Mouse (Mus musculus) forebrain, embryonic 15.5 days (tissue): Measurements from ENCODE around the gene Dapk2. TPM values are rescaled to one million over a fixed set of nuclear protein-coding genes. Genes with fewer than 3 reads are reported as not detected.

Source experiments
- ATAC-seq: fragments of 200-750 bp; cut with Nextera tagmentation; replicated peaks from 2 replicates; pipeline ENCODE4 v1.8.0; 2017; ENCODE audit warnings: mild to moderate bottlenecking, moderate TSS enrichment, moderate library complexity
- H3K27ac ChIP-seq: fragments of 300-500 bp; sonication (generic); replicated peaks from 2 replicates; pipeline ENCODE4 v1.5.1; 2015; ENCODE audit warnings: mild to moderate bottlenecking, inconsistent platforms
- H3K27me3 ChIP-seq: fragments of 300-500 bp; sonication (generic); 2 replicates; pipeline ENCODE4 v1.6.1; 2015; ENCODE audit warnings: inconsistent platforms
- H3K36me3 ChIP-seq: fragments of 300-500 bp; sonication (generic); 2 replicates; pipeline ENCODE4 v1.6.1; 2015; ENCODE audit warnings: mild to moderate bottlenecking, inconsistent platforms
- H3K4me1 ChIP-seq: fragments of 300-500 bp; sonication (generic); 2 replicates; pipeline ENCODE4 v1.6.1; 2015; ENCODE audit warnings: inconsistent platforms
- H3K4me2 ChIP-seq: fragments of 300-500 bp; sonication (generic); replicated peaks from 2 replicates; pipeline ENCODE4 v1.6.1; 2015; ENCODE audit warnings: mild to moderate bottlenecking, inconsistent platforms
- H3K4me3 ChIP-seq: fragments of 300-500 bp; sonication (generic); 2 replicates; pipeline ENCODE4 v1.5.1; 2015; ENCODE audit warnings: mild to moderate bottlenecking, inconsistent platforms
- H3K9ac ChIP-seq: fragments of 300-500 bp; sonication (generic); replicated peaks from 2 replicates; pipeline ENCODE4 v1.6.1; 2015; ENCODE audit warnings: mild to moderate bottlenecking, inconsistent platforms
- H3K9me3 ChIP-seq: fragments of 300-500 bp; sonication (generic); 2 replicates; pipeline ENCODE4 v1.6.1; 2016; ENCODE audit warnings: inconsistent platforms
- WGBS: fragments of 180-500 bp; shearing (Covaris S2); methylation state at CpG from one replicate; pipeline ENCODE4 v1.1.7; 2015; ENCODE audit warnings: mixed read lengths; 5-methylcytosine and 5-hydroxymethylcytosine counted together
- polyA plus RNA-seq: library from polyadenylated mRNA; unstranded; fragments of >200 nt; fragmentation: Nextera tagmentation; extraction: Ambion mirVana; gene quantifications from 2 replicates; pipeline ENCODE4 v1.2.1, GENCODE M21; 2015

Gene Dapk2
- polyA plus RNA-seq, 1 experiment from 2014 or later: 1.8 TPM

DNA sequence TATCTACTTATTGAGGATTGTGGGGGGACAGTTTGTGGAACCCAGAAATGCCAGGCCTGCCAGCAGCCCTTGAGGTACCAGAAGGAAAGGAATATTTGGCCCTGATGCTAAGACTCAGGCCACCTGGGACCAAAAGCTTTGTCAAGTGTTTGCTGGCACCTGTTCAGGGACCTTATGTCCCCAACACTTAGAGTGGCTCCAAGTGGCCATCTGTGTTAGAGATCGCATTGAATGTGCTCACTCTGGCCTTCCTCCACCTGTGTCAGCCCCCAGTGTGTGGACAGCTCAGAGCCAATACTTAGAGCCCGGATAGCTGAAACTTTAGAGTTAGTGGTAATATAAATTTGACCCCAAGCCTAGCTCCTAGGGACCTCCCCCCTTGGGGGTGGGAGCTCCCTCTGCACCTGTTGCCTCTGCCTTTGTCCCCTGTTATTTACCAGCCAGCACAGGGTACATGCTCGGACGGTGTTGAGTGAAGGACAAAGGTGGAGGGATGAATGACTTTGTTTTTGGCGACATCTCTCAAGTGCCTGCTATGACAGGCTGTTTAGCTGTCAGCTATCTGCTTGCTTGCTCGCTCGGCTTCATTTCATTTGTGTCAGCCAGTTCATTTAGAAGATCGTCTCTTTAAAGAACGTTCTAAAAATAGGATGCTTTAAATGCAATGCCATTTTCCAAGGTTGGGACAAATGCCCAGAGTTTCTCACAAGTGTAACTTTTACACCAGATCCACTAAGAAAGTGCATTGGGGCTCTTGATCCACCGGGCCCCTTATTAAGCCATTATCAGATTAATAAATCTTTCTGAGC, 61.1 kb downstream of the Dapk2 start:
- H3K9ac ChIP-seq: no peak overlapping the region
- ATAC-seq: no peak
- no peaks in the 10 kb centered on the region for H3K9me3 ChIP-seq
- H3K27ac ChIP-seq: no peak overlapping the region
- peaks cover 9% of the 10 kb centered on the region for H3K4me1 ChIP-seq
- no peaks in the 10 kb centered on the region for H3K36me3 ChIP-seq
- H3K4me2 ChIP-seq: no peak overlapping the region
- no peaks in the 10 kb centered on the region for H3K27me3 ChIP-seq
- WGBS: 37% methylated on average over 10 of the region's 10 CpGs
- no peak overlapping the region for H3K4me3 ChIP-seq

DNA sequence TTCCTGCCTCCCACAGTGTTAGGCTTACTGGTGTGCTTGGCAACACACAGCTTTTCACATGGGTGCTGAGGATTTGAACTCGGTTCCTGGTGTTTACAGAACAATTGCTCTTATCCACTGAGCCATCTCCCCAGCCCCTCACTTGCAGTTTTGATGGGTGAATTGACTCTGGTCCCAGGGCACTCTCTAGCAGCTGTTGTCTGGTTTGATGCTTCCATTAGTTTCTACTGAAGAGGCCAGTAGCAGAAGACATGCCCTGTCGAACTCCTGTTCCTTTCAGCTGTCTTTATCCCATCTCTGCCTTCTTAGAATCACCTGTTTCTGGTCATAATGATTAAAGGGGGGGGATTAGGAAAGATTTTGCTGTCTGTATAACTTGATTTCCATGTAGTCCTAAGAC, 65.8 kb downstream of the Dapk2 start:
- Histone ChIP-seq H3K4me3 (no peak overlapping the region), H3K9me3 (no peaks in the 10 kb centered on the region), H3K4me1 (peaks cover 8% of the 10 kb centered on the region), H3K36me3 (no peaks in the 10 kb centered on the region), H3K27ac (no peak overlapping the region), H3K27me3 (no peaks in the 10 kb centered on the region), H3K4me2 (no peak overlapping the region), H3K9ac (no peak overlapping the region)
- 85% methylated on average over 2 of the region's 2 CpGs for WGBS
- ATAC-seq: no peak

DNA sequence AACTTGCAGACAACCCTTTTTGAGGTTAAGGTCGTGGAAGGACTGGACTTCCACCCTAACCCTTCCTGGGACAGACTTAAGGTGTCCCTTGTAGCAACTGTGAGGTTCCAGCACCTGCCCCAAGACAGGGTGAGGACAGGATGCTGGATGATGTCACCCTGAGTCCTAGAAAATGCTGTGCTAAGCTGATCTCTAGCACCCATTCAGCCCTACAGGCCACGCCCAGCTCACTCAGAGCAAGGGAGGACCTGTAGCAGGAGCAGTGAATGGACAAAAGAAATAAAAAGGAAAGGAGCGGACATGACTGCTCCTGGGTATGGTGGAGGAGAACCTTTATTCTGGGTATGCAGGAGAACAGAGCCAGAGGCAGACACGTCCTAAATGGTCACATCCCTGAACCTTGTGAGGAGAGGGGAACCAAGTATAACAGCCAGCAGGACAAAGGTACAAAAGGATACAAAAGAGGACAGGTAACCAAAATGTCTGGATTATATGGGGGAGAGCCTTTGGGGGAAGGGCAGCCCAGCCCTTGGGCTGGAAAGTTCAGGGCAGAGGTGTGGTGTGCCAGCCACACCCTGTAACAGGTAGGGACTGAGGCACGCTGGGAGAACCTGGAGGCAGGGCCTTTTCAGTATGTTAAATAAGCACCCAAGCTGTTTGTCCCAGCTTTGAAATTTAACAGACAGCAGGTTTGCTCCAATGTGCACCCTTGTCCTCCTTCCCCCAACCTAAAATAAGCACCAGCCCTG, 67.9 kb downstream of the Dapk2 start:
- H3K4me2 ChIP-seq: no peak overlapping the region
- 67% methylated on average over 5 of the region's 5 CpGs for WGBS
- ATAC-seq: no peak

DNA sequence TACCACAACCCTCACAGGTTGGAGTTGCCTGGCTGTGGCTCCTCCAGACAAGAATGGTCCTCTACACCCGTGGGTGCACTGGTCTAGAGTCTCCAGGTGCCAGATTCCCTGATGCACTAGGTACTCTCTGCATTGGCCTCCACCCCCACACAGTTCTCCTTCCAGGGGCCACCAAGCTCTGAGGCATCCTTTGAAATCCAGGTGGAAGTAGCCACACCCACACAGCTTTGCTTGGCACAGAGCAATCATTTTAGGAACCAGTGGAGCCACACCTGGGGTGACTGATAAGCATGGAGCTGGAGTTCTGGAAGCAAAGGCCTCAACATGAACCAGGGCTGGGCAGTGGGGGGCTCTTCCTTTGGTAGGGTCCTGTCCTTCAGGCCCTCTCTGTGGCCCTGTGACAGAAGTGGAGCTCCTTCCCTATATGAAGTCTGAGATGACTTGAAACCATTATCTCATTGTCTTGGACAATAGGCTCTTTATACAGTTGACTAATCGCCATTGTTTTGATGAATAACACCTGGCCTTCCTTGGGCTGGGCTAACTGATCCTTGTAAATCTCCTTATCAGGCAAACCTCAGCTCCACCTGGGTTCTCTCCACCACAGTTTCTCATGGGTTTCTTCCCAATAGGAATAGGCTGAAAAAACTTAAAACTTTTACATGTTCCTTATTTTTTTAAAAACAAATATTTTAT, 70.6 kb downstream of the Dapk2 start:
- Histone ChIP-seq H3K27ac (no peak overlapping the region), H3K27me3 (no peaks in the 10 kb centered on the region), H3K9ac (no peak overlapping the region), H3K9me3 (no peaks in the 10 kb centered on the region), H3K4me1 (no peaks in the 10 kb centered on the region), H3K4me3 (no peak overlapping the region), H3K36me3 (no peaks in the 10 kb centered on the region), H3K4me2 (no peak overlapping the region)
- 85% methylated on average over 2 of the region's 2 CpGs for WGBS
- no peak for ATAC-seq

More for the DNA sequence above, 67.9 kb downstream of the Dapk2 start:
- no peak overlapping the region for H3K27ac ChIP-seq
- no peaks in the 10 kb centered on the region for H3K4me1 ChIP-seq
- H3K27me3 ChIP-seq: no peaks in the 10 kb centered on the region
- H3K36me3 ChIP-seq: no peaks in the 10 kb centered on the region
- H3K9me3 ChIP-seq: no peaks in the 10 kb centered on the region
- H3K9ac ChIP-seq: no peak overlapping the region
- no peak overlapping the region for H3K4me3 ChIP-seq

DNA sequence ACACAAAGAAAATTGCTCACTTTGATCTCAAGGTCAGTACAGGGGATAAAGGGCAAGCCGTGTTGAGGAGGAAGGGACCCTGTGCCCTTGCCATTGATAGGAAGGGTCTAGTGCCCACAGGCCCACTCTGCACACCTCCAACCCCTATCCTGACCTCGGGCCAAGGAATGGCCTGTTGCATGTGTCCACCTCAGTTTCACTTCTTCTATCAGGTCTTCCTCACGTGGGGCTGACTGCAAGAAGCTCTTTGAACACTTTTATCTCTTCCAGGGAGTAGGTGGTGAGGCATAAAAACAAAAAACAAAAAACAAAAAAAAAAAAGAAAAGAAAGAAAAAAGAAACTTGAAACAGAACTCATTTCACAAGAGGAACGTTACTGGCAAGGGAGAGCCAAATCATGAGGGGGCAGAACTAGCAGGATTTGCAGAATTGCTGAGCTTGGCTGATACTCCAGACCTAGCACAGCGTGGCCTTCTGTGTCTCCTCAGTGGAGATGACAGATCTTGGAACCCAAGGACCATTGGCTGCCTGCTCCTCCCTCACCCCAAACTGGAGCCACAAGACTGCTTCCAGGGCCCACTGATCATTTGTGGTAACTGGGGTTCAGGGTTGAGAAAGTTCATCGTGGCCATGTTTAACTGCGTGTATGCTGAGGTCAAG, 73.9 kb downstream of the Dapk2 start:
- no peak overlapping the region for H3K4me3 ChIP-seq
- no peaks in the 10 kb centered on the region for H3K9me3 ChIP-seq
- no peak for ATAC-seq
- no peak overlapping the region for H3K4me2 ChIP-seq
- 79% methylated on average over 7 of the region's 7 CpGs for WGBS
- H3K36me3 ChIP-seq: no peaks in the 10 kb centered on the region
- H3K27ac ChIP-seq: no peak overlapping the region
- H3K27me3 ChIP-seq: no peaks in the 10 kb centered on the region
- no peaks in the 10 kb centered on the region for H3K4me1 ChIP-seq
- no peak overlapping the region for H3K9ac ChIP-seq

DNA sequence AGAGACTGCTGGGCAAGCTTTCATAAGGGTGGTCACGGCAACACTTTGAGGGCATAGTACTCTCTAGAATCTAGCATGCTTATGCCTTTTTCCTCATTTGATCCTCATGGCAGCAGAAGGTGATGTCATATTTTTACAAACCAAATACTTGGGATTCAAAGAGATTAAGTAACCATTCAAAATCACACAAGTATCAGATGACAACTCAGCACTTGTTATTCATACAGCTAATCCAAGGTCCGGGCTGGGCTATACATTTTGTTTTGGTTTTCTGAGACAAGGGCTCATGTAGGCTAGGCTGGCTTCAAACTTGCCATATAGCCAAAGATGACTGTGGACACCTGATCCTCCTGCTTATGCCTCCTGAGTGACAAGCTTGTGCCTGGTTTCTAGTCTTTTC, 78.6 kb downstream of the Dapk2 start:
- H3K9ac ChIP-seq: no peak overlapping the region
- H3K27me3 ChIP-seq: no peaks in the 10 kb centered on the region
- H3K4me3 ChIP-seq: no peak overlapping the region
- no peaks in the 10 kb centered on the region for H3K36me3 ChIP-seq
- ATAC-seq: no peak
- no peaks in the 10 kb centered on the region for H3K9me3 ChIP-seq
- 64% methylated on average over 2 of the region's 2 CpGs for WGBS
- H3K27ac ChIP-seq: no peak overlapping the region
- H3K4me2 ChIP-seq: no peak overlapping the region
- H3K4me1 ChIP-seq: no peaks in the 10 kb centered on the region

DNA sequence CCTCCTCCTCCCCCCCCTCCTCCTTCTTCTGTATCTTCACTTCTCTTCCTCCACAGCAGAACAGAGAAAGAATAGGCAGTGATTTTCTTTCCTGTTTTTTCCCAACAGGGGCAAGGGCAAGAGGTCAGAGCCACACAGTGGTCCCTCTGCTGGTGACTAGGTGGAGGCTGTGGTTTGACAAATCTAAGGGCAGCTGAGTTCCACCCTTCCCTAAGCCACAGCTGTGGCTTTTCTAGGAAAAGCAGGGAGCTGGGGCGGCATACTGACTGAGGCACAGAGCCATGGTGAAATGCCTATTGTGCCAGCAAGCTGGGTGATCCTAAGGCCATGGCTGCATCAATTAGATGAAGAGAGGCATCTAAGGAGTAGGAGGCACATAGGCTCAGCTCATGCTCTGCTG, 79.7 kb downstream of the Dapk2 start:
- H3K9me3 ChIP-seq: no peaks in the 10 kb centered on the region
- H3K4me2 ChIP-seq: no peak overlapping the region
- H3K4me1 ChIP-seq: no peaks in the 10 kb centered on the region
- no peak overlapping the region for H3K9ac ChIP-seq
- no peak overlapping the region for H3K4me3 ChIP-seq
- WGBS: 74% methylated on average over 1 of the region's 1 CpGs
- no peak for ATAC-seq
- H3K36me3 ChIP-seq: no peaks in the 10 kb centered on the region
- H3K27me3 ChIP-seq: no peaks in the 10 kb centered on the region
- H3K27ac ChIP-seq: no peak overlapping the region

DNA sequence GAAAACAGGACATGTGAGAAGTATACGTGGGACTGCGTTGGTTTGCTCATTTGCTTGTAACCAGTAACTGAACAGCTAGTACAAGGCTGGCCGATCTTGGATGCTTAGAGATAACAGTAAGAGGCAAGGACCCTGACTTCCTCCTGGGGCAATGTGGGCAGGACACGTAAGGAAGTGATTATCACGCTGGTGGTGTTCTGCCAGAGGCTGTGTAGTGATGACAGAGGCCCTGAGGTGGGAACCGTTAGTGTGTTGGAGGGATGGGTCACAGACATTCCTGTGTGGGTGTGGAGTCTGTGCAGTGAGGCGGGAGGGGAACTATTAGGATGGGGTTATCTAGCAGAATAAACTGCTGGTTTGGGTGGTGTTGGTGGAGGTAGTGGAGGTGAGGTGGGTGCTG, 81.2 kb downstream of the Dapk2 start:
- H3K36me3 ChIP-seq: no peaks in the 10 kb centered on the region
- no peaks in the 10 kb centered on the region for H3K9me3 ChIP-seq
- no peak overlapping the region for H3K4me3 ChIP-seq
- ATAC-seq: no peak
- 91% methylated on average over 7 of the region's 7 CpGs for WGBS
- H3K4me1 ChIP-seq: no peaks in the 10 kb centered on the region
- no peaks in the 10 kb centered on the region for H3K27me3 ChIP-seq
- H3K9ac ChIP-seq: no peak overlapping the region
- H3K27ac ChIP-seq: no peak overlapping the region
- H3K4me2 ChIP-seq: no peak overlapping the region

DNA sequence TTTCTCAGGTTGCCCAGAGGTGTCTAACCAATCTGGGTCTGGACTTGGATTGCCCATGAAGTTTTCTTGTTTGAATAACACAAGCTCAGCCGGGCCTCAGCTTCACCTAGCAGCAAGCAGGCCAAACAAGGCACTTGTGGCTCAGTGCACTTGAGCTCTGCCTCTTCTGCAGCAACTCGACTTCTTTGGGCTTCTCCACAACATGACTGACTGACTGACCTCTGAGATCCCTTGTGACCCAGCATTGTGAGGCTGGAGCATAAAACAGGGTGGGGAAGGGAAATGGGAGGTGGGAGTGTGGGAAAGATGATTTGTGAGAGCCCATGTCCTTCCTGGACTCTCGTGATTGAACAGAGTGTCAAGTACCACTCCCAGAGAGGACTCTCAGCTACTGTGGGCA, 81.7 kb downstream of the Dapk2 start:
- H3K9me3 ChIP-seq: no peaks in the 10 kb centered on the region
- WGBS: 70% methylated on average over 3 of the region's 3 CpGs

DNA sequence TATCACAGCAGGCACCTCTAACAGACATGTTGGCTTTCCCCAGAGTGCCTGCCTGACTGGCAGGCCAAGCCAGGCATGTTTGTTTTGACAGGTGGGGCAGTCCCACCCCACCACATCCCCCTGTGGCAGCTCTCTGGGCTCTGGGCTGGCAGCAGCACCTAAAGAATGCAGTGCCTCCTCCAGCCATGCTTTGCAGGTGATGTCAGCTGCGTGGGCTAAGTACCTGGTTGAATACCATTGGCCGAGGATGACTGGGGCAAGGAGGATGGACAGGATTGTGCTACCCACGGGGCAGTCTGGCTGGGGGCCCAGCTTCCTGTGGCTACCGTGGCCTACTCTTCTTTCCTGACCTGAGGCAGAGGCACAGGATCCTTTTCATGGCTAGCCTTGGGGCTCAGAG, 82.5 kb downstream of the Dapk2 start:
- Histone ChIP-seq H3K4me1 (no peaks in the 10 kb centered on the region), H3K36me3 (no peaks in the 10 kb centered on the region), H3K27ac (no peak overlapping the region), H3K9me3 (no peaks in the 10 kb centered on the region), H3K4me2 (no peak overlapping the region), H3K9ac (no peak overlapping the region), H3K4me3 (no peak overlapping the region), H3K27me3 (no peaks in the 10 kb centered on the region)
- WGBS: 66% methylated on average over 4 of the region's 4 CpGs
- no peak for ATAC-seq

More for the DNA sequence above, 81.7 kb downstream of the Dapk2 start:
- no peaks in the 10 kb centered on the region for H3K27me3 ChIP-seq
- no peaks in the 10 kb centered on the region for H3K4me1 ChIP-seq
- no peak overlapping the region for H3K4me2 ChIP-seq
- no peak overlapping the region for H3K9ac ChIP-seq
- ATAC-seq: no peak
- H3K36me3 ChIP-seq: no peaks in the 10 kb centered on the region
- no peak overlapping the region for H3K4me3 ChIP-seq
- H3K27ac ChIP-seq: no peak overlapping the region

DNA sequence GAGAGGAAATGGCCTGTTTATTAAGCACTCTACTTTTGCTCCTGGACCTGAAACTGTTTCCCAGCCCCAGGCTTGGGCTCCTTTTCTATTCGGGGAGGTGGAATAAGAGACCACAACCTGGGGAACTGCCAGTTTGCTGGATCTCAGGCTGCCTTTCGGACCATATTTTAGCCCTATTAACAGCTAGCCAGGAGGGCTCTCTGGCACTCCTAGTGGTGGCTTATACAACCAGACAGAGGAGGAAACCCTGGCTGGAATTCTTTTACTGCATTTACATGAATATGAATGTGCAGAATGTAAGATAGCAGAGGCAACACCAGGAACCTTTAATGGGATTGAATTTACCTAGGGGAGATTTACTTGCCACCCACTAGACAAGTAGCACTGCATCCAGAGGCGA, 83.0 kb downstream of the Dapk2 start:
- no peak for ATAC-seq
- Histone ChIP-seq H3K4me2 (no peak overlapping the region), H3K9ac (no peak overlapping the region), H3K36me3 (no peaks in the 10 kb centered on the region), H3K9me3 (no peaks in the 10 kb centered on the region), H3K4me3 (no peak overlapping the region), H3K27me3 (no peaks in the 10 kb centered on the region), H3K27ac (no peak overlapping the region), H3K4me1 (no peaks in the 10 kb centered on the region)
- 49% methylated on average over 3 of the region's 3 CpGs for WGBS

DNA sequence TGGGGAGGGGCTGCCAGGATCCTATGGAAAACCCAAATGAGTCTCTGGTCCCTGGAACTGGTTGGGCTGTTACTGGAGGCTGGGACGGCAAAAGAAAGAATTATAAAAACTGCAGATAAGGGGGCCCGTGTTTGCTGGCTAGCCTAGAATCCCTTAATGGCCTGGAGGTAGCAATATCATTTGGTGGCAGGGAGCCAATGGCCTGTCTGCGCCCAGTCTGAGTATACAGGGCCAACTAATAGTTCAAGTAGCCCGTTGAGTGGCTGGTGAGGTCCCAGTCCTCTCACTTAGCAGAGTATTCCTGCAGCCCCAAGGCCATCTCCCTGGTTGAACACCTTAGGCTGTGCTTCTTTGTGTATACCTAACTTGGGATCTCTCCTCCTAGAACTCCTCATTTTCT, 83.7 kb downstream of the Dapk2 start:
- Histone ChIP-seq H3K9ac (no peak overlapping the region), H3K4me1 (no peaks in the 10 kb centered on the region), H3K27me3 (no peaks in the 10 kb centered on the region), H3K4me2 (no peak overlapping the region), H3K4me3 (no peak overlapping the region), H3K9me3 (no peaks in the 10 kb centered on the region), H3K27ac (no peak overlapping the region), H3K36me3 (no peaks in the 10 kb centered on the region)
- no peak for ATAC-seq
- WGBS: 82% methylated on average over 4 of the region's 4 CpGs
